8 mouse cellular contexts compared by ENCODE assay signal in genomic region chr3:116512904-116513716, GRCm38 (mm10). TPM values are rescaled to one million over a fixed set of nuclear protein-coding genes. Genes with fewer than 3 reads are reported as not detected.
A peak's percentile ranks its signal among the peaks of the same experiment; 100 is the strongest.
DNase-seq lines count a peak whose midpoint lies in the region; ATAC-seq and TF ChIP-seq lines count a peak whose summit lies in the region.

Gene Dbt, plus strand, starts transcription at chr3:116513070.

- peak within 1 kb of the TSS; percentile 72 to 91 for H3K4me3 ChIP-seq in ES-E14 (ENCODE audit: insufficient read depth in 1 of 2, low read depth in 1 of 2, low read length in 2 of 2, poor library complexity in 1 of 2, severe bottlenecking in 1 of 2)
- peak within 1 kb of the TSS; percentile 51 for H3K4me3 ChIP-seq in forebrain, postnatal 0 days (ENCODE audit: low read depth, low read length)
- peak within 1 kb of the TSS; percentile 52 for H3K4me3 ChIP-seq in lung, embryonic 15.5 days

- WGBS in forebrain, postnatal 0 days: 2% methylated on average over 36 of the region's 36 CpGs
- WGBS in lung, embryonic 15.5 days: under 1% methylated on average over 36 of the region's 36 CpGs

- TF ChIP-seq CTCF in forebrain, postnatal 0 days (IDR thresholded peaks at IDR 0.05; ENCODE audit: low read depth): peak; percentile 46; the same call in 1 of the 2 replicates

- DNase-seq in ES-E14 (ENCODE audit: low read depth, low spot score): peak; percentile 92
- DNase-seq in cerebellum, adult 18-20 months: peak; percentile 79 to 85
- peak; percentile 93 for DNase-seq in forebrain, postnatal 0 days
- DNase-seq in heart, postnatal 4 days: peak; percentile 88
- peak; percentile 83 to 85 for DNase-seq in layer of hippocampus, adult 8-10 months (ENCODE audit: low spot score in 2 of 2)
- DNase-seq in ovary, adult 18-20 months (ENCODE audit: low spot score): peak; percentile 82
- DNase-seq in thymus, postnatal 0 days (ENCODE audit: low spot score): peak; percentile 93

- in situ Hi-C loops in ES-E14 (cut with MboI; ENCODE audit: low sequenced_read_pairs in 2 of 2, unreplicated experiment in 2 of 2): loop anchor here in 1 of 2 experiments (10.0 kb wide), 1 partner anchor 232 kb away; no protein-coding TSS in a partner anchor

- peak within 1 kb of the TSS; percentile 85 for H3K9ac ChIP-seq in ES-E14 (ENCODE audit: insufficient read depth, low read depth, low read length, poor library complexity, severe bottlenecking)
- peak within 1 kb of the TSS; percentile 29 for H3K9ac ChIP-seq in forebrain, postnatal 0 days
- peak within 1 kb of the TSS; percentile 49 for H3K9ac ChIP-seq in lung, embryonic 15.5 days

- peak within 1 kb of the TSS; percentile 62 for H3K4me2 ChIP-seq in forebrain, postnatal 0 days (ENCODE audit: low read depth)
- H3K4me2 ChIP-seq in lung, embryonic 15.5 days: peak within 1 kb of the TSS; percentile 74

- H3K9me3 ChIP-seq in ES-E14 (ENCODE audit: control insufficient read depth, insufficient read depth, low read depth, low read length): no peaks in the 10 kb centered on the region
- no peaks in the 10 kb centered on the region for H3K9me3 ChIP-seq in forebrain, postnatal 0 days (ENCODE audit: low read length)
- H3K9me3 ChIP-seq in lung, embryonic 15.5 days: no peaks in the 10 kb centered on the region

- no peak within 1 kb of the TSS for H3K27ac ChIP-seq in ES-E14 (ENCODE audit: insufficient read depth, low read depth, low read length, poor library complexity, severe bottlenecking)
- peak within 1 kb of the TSS; percentile 37 for H3K27ac ChIP-seq in forebrain, postnatal 0 days (ENCODE audit: low read depth, low read length)
- no peak within 1 kb of the TSS for H3K27ac ChIP-seq in lung, embryonic 15.5 days

- H3K36me3 ChIP-seq in ES-E14 (ENCODE audit: control insufficient read depth, insufficient read depth, low read length, poor library complexity, severe bottlenecking): 0 out of 2 replicates have a peak, but pooled peaks cover 3% of the 10 kb centered on the region
- peaks cover 3% of the 10 kb centered on the region; the same call in 1 of the 2 replicates for H3K36me3 ChIP-seq in forebrain, postnatal 0 days (ENCODE audit: insufficient read depth)
- no peaks in the 10 kb centered on the region for H3K36me3 ChIP-seq in lung, embryonic 15.5 days

- no peaks in the 10 kb centered on the region for H3K27me3 ChIP-seq in forebrain, postnatal 0 days (ENCODE audit: insufficient read depth, low read length)
- H3K27me3 ChIP-seq in lung, embryonic 15.5 days: no peaks in the 10 kb centered on the region

- peak; percentile 95 for ATAC-seq in forebrain, postnatal 0 days
- ATAC-seq in lung, embryonic 15.5 days (ENCODE audit: borderline replicate concordance, extremely low read depth, low FRiP score, low TSS enrichment): peak; percentile 93

- H3K4me1 ChIP-seq in ES-E14 (ENCODE audit: control insufficient read depth in 2 of 2, insufficient read depth in 2 of 2, low read length in 2 of 2, poor library complexity in 1 of 2): 0 out of 4 replicates have a peak, but pooled peaks cover 0 to 2% of the 10 kb centered on the region in 2 experiments
- peaks cover 11% of the 10 kb centered on the region for H3K4me1 ChIP-seq in forebrain, postnatal 0 days (ENCODE audit: insufficient read depth)
- H3K4me1 ChIP-seq in lung, embryonic 15.5 days: peaks cover 9% of the 10 kb centered on the region

TF ChIP-seq in ES-E14, 5 proteins besides CTCF, POLR2A, EP300 and RAD21:
- TF ChIP-seq MAFK (IDR thresholded peaks at IDR 0.05; ENCODE audit: insufficient read depth, low read depth, low read length) (no peak), ZNF384 (IDR thresholded peaks at IDR 0.05; ENCODE audit: low read depth, low read length) (no peak), ZC3H11A (IDR thresholded peaks at IDR 0.05; ENCODE audit: borderline replicate concordance, low read depth, low read length) (no peak), CHD2 (IDR thresholded peaks at IDR 0.05; ENCODE audit: low read depth, low read length) (no peak), HCFC1 (IDR thresholded peaks at IDR 0.05; ENCODE audit: borderline replicate concordance, insufficient read depth, low read length) (peak; percentile 53; the same call in 1 of the 2 replicates)

RNA-seq across cellular contexts. Expression of gene Dbt, which starts in this region (rescaled TPM):
- total RNA-seq in ES-E14 (2012; rRNA removed): 18.7 and 25.8 TPM in 2 replicates
- total RNA-seq in forebrain, postnatal 0 days (2014; rRNA removed): 17.2 and 21.1 TPM in 2 replicates
- polyA plus RNA-seq in forebrain, postnatal 0 days (2015; fragmentation: Nextera tagmentation; extraction: Ambion mirVana): 5.0 and 13.3 TPM in 2 replicates
- total RNA-seq in heart, postnatal 4 days (2021): 10 to 100 TPM; 22.4 to 22.6 TPM
- 10 to 100 TPM; 16.5 to 23.1 (median 18.1) TPM for total RNA-seq in layer of hippocampus, adult 8-10 months (2022)
- polyA plus RNA-seq in lung, embryonic 15.5 days (2015; fragmentation: Nextera tagmentation; extraction: Ambion mirVana): 17.3 TPM in 2 replicates
- polyA plus RNA-seq in thymus, postnatal 0 days (2015; fragmentation: Nextera tagmentation; extraction: Ambion mirVana): 9.8 and 14.5 TPM in 2 replicates

Comparison
In these comparisons a context has a peak if more than half of its experiments do, and no peak if none do; other contexts are left out.
1. H3K9ac ChIP-seq: peak in every context shown above with its lines; median percentile 85 in ES-E14; 49 in lung, embryonic 15.5 days; 29 in forebrain, postnatal 0 days.